Mouse (Mus musculus) B cell, adult 62 days (primary cell): ENCODE results near the gene Agfg2. TPM values are rescaled to one million over a fixed set of nuclear protein-coding genes. Genes with fewer than 3 reads are reported as not detected.

ENCODE experiments used
- total RNA-seq: library from RNA; stranded (reverse); gene quantifications from 4 replicates; pipeline ENCODE4 v1.2.4, GENCODE M21; 2023

The Agfg2 gene
- 15.2 to 20.8 TPM (median 18.0 TPM) in 4 replicates for total RNA-seq

GRCm38 (mm10) chr5:137684294-137685123 lies at the start of gene Agfg2:
Gene Agfg2, minus strand, starts transcription at chr5:137684726.

DNA sequence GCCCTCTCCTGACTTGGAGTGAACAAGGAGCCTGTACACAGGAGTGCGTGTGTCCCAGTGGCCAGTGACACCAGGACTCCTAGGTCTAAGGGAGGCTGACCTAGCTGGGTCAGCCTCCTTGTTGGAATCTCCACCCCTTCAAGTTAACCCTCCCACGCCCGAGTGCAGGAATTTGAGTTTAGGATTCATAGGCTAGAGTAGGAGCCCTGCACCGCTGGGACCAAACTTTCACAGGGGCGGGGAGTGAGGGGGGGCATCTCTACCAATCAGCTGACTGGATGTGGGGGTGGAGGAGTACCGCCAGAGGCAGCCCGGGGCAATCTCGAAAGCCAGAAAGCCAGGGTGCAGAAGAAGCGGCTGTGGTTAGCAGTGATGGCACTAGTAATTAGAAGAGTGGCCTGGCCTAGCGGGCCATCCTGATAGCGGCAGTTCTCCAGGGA lies 38.9 kb downstream of the Agfg2 start, which contains the start of gene Irs3:
Gene Irs3 (minus strand): TSS at position 63 of the 440 bp plus-strand sequence.

DNA sequence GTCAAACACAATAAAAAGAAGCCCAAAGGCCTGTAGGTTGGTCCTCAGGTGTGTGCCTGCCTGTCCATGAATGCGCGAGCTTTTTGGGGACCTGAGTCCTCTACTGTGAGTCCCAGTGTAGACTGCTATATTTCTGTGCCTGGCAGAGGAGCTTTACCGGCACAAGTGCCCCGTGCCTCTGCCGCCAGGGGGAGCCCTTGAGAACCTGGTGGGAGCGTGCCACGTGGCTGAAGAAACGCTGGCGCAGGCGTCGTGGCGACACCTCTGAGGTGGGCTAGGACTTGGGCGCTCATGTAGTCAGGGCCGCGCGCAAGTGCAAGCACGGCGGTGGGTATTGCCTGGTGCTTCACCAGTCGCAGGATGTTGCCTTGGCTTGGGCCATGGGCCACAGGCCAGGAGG lies 43.5 kb downstream of the Agfg2 start, which contains the start of gene Sap25:
Gene Sap25 (plus strand): TSS at position 281 of the 400 bp plus-strand sequence.

GRCm38 (mm10) chr5:137628498-137629305 lies 55.8 kb downstream of the Agfg2 start, which contains the start of the genes Fbxo24, Lrch4 and Gm20605:
Gene Fbxo24, minus strand, starts transcription at chr5:137629002.
Gene Lrch4, plus strand, starts transcription at chr5:137629121.
Gene Gm20605, plus strand, starts transcription at chr5:137629175.

GRCm38 (mm10) chr5:137613550-137613949 lies 71.0 kb downstream of the Agfg2 start, which contains the start of gene Pcolce:
Gene Pcolce, minus strand, starts transcription at chr5:137613784.

GRCm38 (mm10) chr5:137600619-137601364 lies 83.7 kb downstream of the Agfg2 start, which contains the start of gene Mospd3:
Gene Mospd3, minus strand, starts transcription at chr5:137601058.

Other genes with a start within 250 kb of the Agfg2 start
- gene Zan, start 207.7 kb downstream of the Agfg2 start, total RNA-seq: not detected in 4 replicates
- 31.5 to 37.5 TPM (median 32.2 TPM) in 4 replicates for gene Pop7, start 182.2 kb downstream of the Agfg2 start, total RNA-seq
- 102 to 122 TPM (median 107 TPM) in 4 replicates for gene Gigyf1, start 166.2 kb downstream of the Agfg2 start, total RNA-seq
- gene Epo, start 151.5 kb downstream of the Agfg2 start, total RNA-seq: not detected in 4 replicates
- 376 to 402 TPM (median 387 TPM) in 4 replicates for gene Gnb2, start 151.2 kb downstream of the Agfg2 start, total RNA-seq
- gene Actl6b, start 131.2 kb downstream of the Agfg2 start, total RNA-seq: not detected in 4 replicates
- 0.44 to 1.0 TPM (median 0.49 TPM) in 3 of 4 replicates, not detected in the other for gene Tfr2, start 114.9 kb downstream of the Agfg2 start, total RNA-seq
- gene Mospd3, start 83.7 kb downstream of the Agfg2 start, total RNA-seq: 35.5 to 53.4 TPM (median 47.2 TPM) in 4 replicates
- gene Pcolce, start 70.9 kb downstream of the Agfg2 start, total RNA-seq: 0.57 to 1.8 TPM (median 0.97 TPM) in 4 replicates
- gene Fbxo24, start 55.7 kb downstream of the Agfg2 start, total RNA-seq: 0.35 to 1.1 TPM (median 0.51 TPM) in 4 replicates
- 194 to 213 TPM (median 205 TPM) in 4 replicates for gene Lrch4, start 55.6 kb downstream of the Agfg2 start, total RNA-seq
- gene Gm20605, start 55.6 kb downstream of the Agfg2 start, total RNA-seq: 60.1 to 69.9 TPM (median 63.7 TPM) in 4 replicates
- 70.9 to 87.6 TPM (median 79.5 TPM) in 4 replicates for gene Sap25, start 43.4 kb downstream of the Agfg2 start, total RNA-seq
- not detected in 4 replicates for gene Irs3, start 39.0 kb downstream of the Agfg2 start, total RNA-seq
- gene Nyap1, start 56.9 kb upstream of the Agfg2 start, total RNA-seq: 0.24 to 0.75 TPM (median 0.55 TPM) in 4 replicates
- 195 to 220 TPM (median 202 TPM) in 4 replicates for gene Tsc22d4, start 61.0 kb upstream of the Agfg2 start, total RNA-seq
- gene Ppp1r35, start 94.1 kb upstream of the Agfg2 start, total RNA-seq: 19.5 to 26.0 TPM (median 22.4 TPM) in 4 replicates
- gene Mepce, start 102.9 kb upstream of the Agfg2 start, total RNA-seq: 80.8 to 118 TPM (median 101 TPM) in 4 replicates
- 15.0 to 20.7 TPM (median 19.2 TPM) in 4 replicates for gene Zcwpw1, start 103.1 kb upstream of the Agfg2 start, total RNA-seq
- gene Pilra, start 151.6 kb upstream of the Agfg2 start, total RNA-seq: 0.45 to 3.5 TPM (median 2.1 TPM) in 4 replicates
- gene Pilrb1, start 173.4 kb upstream of the Agfg2 start, total RNA-seq: 1.3 to 2.3 TPM (median 1.9 TPM) in 4 replicates
- 0.81 to 2.7 TPM in 2 of 4 replicates, not detected in the others for gene Pilrb2, start 187.1 kb upstream of the Agfg2 start, total RNA-seq
- not detected in 4 replicates for gene Cyp3a13, start 236.9 kb upstream of the Agfg2 start, total RNA-seq